Mouse (Mus musculus): ENCODE results near the gene 9930021J03Rik. TPM values are rescaled to one million over a fixed set of nuclear protein-coding genes. Genes with fewer than 3 reads are reported as not detected.
A peak's percentile ranks its signal among the peaks of the same experiment; 100 is the strongest.

Gene 9930021J03Rik
- total and polyA plus RNA-seq, 3 experiments, result 5.7 to 12.9 (median 11.8) TPM

DNA sequence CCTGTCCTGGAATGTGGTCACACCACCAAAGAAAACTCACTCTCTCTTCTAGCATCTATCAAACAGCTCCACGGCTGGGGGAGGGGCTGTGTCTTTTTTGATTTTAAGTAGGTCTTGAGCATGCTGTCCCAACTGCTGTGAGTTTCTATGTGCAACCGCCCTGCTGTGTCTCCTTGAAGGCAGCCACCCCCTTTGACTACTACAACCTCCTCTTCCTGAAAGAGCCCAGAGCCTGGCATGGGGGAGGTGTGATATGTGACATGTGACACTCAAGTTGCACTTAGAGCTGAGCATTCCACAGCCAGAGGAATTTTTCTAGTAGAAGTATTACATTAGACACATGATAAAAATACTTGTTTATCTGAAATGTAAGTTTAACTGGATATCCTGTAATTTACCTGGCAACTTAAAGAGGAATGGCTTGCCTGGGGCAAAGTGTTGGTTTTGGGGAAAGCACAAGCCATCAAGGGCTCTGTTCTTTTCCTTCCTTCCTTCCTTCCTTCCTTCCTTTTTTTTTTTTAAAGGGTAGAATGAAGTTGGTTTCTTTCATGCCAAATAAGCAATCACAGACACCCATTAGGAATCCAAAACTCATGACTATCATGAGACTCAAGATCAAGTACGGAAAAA is 108.4 kb downstream of the 9930021J03Rik start, which contains the start of gene Mlana:
Gene Mlana, plus strand, starts transcription at position 580 of the 630 bp plus-strand sequence.
- no peaks in the 10 kb centered on the region for H3K36me3 ChIP-seq (ENCODE audit: control insufficient read depth, insufficient read depth, low read length)
- DNase-seq, result no peak
- H3K27me3 ChIP-seq (ENCODE audit: control insufficient read depth, insufficient read depth, low read length), result no peaks in the 10 kb centered on the region
- intact Hi-C loops (cut with DNase I), result no loop called here
- no peaks in the 10 kb centered on the region for H3K4me1 ChIP-seq (ENCODE audit: control insufficient read depth, insufficient read depth, low read length)
- no peak within 1 kb of the TSS for H3K9ac ChIP-seq (ENCODE audit: low read depth, low read length)
- H3K79me2 ChIP-seq (replicated peaks; ENCODE audit: control insufficient read depth, insufficient read depth, low read length), result no peaks in the 10 kb centered on the region
- H3K4me3 ChIP-seq, result no peak within 1 kb of the TSS
- 32% methylated on average over 3 of the region's 3 CpGs for WGBS
- H3K27ac ChIP-seq, result no peak within 1 kb of the TSS
- no peak for TF ChIP-seq CTCF (IDR thresholded peaks at IDR 0.05)
- no peak for TF ChIP-seq POLR2A (IDR thresholded peaks at IDR 0.05; ENCODE audit: insufficient read depth, low read depth, low read length)
- no peak for TF ChIP-seq EP300 (IDR thresholded peaks at IDR 0.05; ENCODE audit: insufficient read depth, low read depth, low read length)

DNA sequence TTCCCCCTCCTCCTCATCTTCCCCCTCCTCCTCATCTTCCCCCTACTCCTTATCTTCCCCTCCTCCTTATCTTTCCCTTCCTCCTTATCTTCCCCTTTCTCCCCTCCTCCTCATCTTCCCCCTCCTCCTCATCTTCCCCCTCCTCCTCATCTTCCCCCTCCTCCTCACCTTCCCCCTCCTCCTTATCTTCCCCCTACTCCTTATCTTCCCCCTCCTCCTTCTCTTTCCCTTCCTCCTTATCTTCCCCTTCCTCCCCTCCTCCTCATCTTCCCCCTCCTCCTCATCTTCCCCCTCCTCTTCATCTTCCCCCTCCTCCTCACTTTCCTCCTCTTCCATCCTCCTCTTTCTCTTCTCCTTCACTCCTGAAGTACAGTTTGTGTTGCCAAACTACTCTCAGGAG is 108.9 kb downstream of the 9930021J03Rik start:
- TF ChIP-seq CTCF (IDR thresholded peaks at IDR 0.05) (no peak), POLR2A (IDR thresholded peaks at IDR 0.05; ENCODE audit: insufficient read depth, low read depth, low read length) (no peak), EP300 (IDR thresholded peaks at IDR 0.05; ENCODE audit: insufficient read depth, low read depth, low read length) (no peak)
- Histone ChIP-seq H3K79me2 (replicated peaks; ENCODE audit: control insufficient read depth, insufficient read depth, low read length) (no peaks in the 10 kb centered on the region), H3K27ac (no peak overlapping the region), H3K36me3 (ENCODE audit: control insufficient read depth, insufficient read depth, low read length) (no peaks in the 10 kb centered on the region), H3K4me1 (ENCODE audit: control insufficient read depth, insufficient read depth, low read length) (no peaks in the 10 kb centered on the region), H3K9ac (ENCODE audit: low read depth, low read length) (no peak overlapping the region), H3K27me3 (ENCODE audit: control insufficient read depth, insufficient read depth, low read length) (no peaks in the 10 kb centered on the region), H3K4me3 (no peak overlapping the region)
- intact Hi-C loops (cut with DNase I), result no loop called here
- no peak for DNase-seq

GRCm38 (mm10) chr19:29696309-29696708 is 109.5 kb downstream of the 9930021J03Rik start:
- intact Hi-C loops (cut with DNase I), result no loop called here
- Histone ChIP-seq H3K4me1 (ENCODE audit: control insufficient read depth, insufficient read depth, low read length) (no peaks in the 10 kb centered on the region), H3K27ac (no peak overlapping the region), H3K36me3 (ENCODE audit: control insufficient read depth, insufficient read depth, low read length) (no peaks in the 10 kb centered on the region), H3K4me3 (no peak overlapping the region), H3K27me3 (ENCODE audit: control insufficient read depth, insufficient read depth, low read length) (no peaks in the 10 kb centered on the region), H3K9ac (ENCODE audit: low read depth, low read length) (no peak overlapping the region), H3K79me2 (replicated peaks; ENCODE audit: control insufficient read depth, insufficient read depth, low read length) (no peaks in the 10 kb centered on the region)
- no peak for DNase-seq
- TF ChIP-seq POLR2A (IDR thresholded peaks at IDR 0.05; ENCODE audit: insufficient read depth, low read depth, low read length) (no peak), CTCF (IDR thresholded peaks at IDR 0.05) (no peak), EP300 (IDR thresholded peaks at IDR 0.05; ENCODE audit: insufficient read depth, low read depth, low read length) (no peak)
- 90% methylated on average over 4 of the region's 4 CpGs for WGBS

DNA sequence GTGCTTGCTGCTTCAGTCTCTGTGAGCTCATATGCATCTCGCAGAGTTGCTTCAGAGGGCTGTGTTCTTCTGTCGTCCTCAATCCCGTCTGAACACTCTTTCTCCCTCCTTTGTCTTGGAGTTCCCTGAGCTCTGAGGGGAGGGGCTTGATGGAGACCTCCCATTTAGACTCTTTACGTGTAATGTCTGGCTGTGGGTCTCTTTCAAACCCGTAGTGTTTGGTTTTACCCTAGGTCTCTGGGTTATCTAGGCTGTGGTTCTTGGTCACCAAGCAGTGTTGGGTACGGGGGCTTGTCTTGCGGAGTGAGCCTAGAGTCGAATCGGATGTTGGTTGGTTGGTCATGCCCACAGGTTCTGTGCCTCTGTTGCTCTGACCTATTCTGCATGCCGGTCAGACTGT is 110.7 kb downstream of the 9930021J03Rik start:
- no peak overlapping the region for H3K9ac ChIP-seq (ENCODE audit: low read depth, low read length)
- H3K4me3 ChIP-seq, result no peak overlapping the region
- H3K27ac ChIP-seq, result no peak overlapping the region
- H3K79me2 ChIP-seq (replicated peaks; ENCODE audit: control insufficient read depth, insufficient read depth, low read length), result no peaks in the 10 kb centered on the region
- 93% methylated on average over 10 of the region's 10 CpGs for WGBS
- DNase-seq, result no peak
- no peaks in the 10 kb centered on the region for H3K27me3 ChIP-seq (ENCODE audit: control insufficient read depth, insufficient read depth, low read length)
- no peaks in the 10 kb centered on the region for H3K4me1 ChIP-seq (ENCODE audit: control insufficient read depth, insufficient read depth, low read length)
- TF ChIP-seq CTCF (IDR thresholded peaks at IDR 0.05) (no peak), POLR2A (IDR thresholded peaks at IDR 0.05; ENCODE audit: insufficient read depth, low read depth, low read length) (no peak), EP300 (IDR thresholded peaks at IDR 0.05; ENCODE audit: insufficient read depth, low read depth, low read length) (no peak)
- no peaks in the 10 kb centered on the region for H3K36me3 ChIP-seq (ENCODE audit: control insufficient read depth, insufficient read depth, low read length)
- intact Hi-C loops (cut with DNase I), result no loop called here

DNA sequence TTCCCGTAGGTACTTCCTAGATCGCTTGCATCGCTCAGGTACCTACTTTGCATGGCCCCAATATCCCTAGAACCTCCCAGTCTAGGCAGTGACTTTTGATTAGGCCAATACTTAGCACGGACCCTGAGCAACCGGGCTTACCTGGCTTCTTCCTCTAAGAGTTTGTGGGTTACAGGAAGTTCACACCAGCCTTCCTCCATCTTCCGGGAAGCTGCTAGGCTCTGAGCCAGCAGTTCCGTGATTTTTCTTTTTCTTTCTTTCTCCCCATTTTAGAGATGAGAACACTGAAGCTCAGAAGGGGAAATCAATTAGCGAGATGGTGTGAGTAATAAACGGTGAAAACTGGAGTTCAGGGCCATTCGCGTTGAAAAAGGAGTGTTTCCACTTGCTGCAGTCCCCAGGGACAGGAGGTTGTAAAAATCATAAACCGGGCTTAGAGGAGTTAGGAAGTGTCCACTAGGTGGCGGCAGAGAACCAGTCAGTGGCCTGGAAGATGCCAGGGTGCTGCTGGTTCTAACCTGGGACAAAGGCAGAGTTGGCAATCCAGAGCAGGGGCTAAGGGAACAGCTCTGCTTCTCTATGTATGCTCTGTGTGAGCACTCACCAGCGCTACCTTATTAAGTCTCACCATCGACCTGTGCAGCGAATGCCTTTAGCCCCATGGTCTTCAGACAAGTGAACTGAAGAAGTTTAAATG is 121.8 kb downstream of the 9930021J03Rik start:
- H3K9ac ChIP-seq (ENCODE audit: low read depth, low read length), result no peak overlapping the region
- H3K79me2 ChIP-seq (replicated peaks; ENCODE audit: control insufficient read depth, insufficient read depth, low read length), result no peaks in the 10 kb centered on the region
- TF ChIP-seq CTCF (IDR thresholded peaks at IDR 0.05) (peak; percentile 91), EP300 (IDR thresholded peaks at IDR 0.05; ENCODE audit: insufficient read depth, low read depth, low read length) (no peak), POLR2A (IDR thresholded peaks at IDR 0.05; ENCODE audit: insufficient read depth, low read depth, low read length) (no peak)
- no peak overlapping the region for H3K4me3 ChIP-seq
- H3K36me3 ChIP-seq (ENCODE audit: control insufficient read depth, insufficient read depth, low read length), result no peaks in the 10 kb centered on the region
- H3K4me1 ChIP-seq (ENCODE audit: control insufficient read depth, insufficient read depth, low read length), result no peaks in the 10 kb centered on the region
- H3K27me3 ChIP-seq (ENCODE audit: control insufficient read depth, insufficient read depth, low read length), result no peaks in the 10 kb centered on the region
- intact Hi-C loops (cut with DNase I), result loop anchor here (1.0 to 10.0 kb wide), 3 partner anchors 137 to 521 kb away; no protein-coding TSS in a partner anchor
- WGBS, result 46% methylated on average over 16 of the region's 16 CpGs
- no peak overlapping the region for H3K27ac ChIP-seq
- DNase-seq, result peak; percentile 63 to 74

Data from heart, adult 2 months (tissue).